Mouse (Mus musculus): ENCODE results near the gene 4930442H23Rik.

DNA sequence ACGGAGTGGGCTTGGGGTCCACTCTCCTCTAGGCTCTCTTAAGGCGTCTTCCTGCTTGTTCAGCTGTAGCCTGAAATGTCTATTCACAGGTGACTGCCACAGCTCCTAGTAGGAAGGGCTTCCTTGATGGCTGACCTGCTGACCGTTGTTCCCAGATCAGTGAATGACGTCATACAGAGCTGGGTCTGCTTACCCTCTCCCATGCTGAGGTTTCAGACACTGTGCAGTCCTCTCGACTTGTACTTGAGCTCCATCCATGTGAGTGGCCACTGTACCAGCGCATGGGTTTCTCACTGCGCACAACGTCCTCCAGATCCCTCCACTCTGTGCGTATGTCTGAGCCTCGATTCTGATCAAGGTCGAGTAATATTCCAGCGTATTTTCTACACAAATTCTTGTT lies 31.0 kb downstream of the 4930442H23Rik start:
- TF ChIP-seq CTCF (conservative IDR thresholded peaks at IDR 0.05; ENCODE audit: low read length): no peak
- TF ChIP-seq NANOG (IDR thresholded peaks at IDR 0.05; ENCODE audit: borderline replicate concordance, low read length): no peak
- no peak for TF ChIP-seq POU5F1 (IDR thresholded peaks at IDR 0.05; ENCODE audit: borderline replicate concordance, low read length)
